Mouse (Mus musculus): ENCODE measurements around the gene Parp4.

Parp4 gene

GRCm38 (mm10) chr14:56626202-56626601, 50.8 kb downstream of the Parp4 start:
- peaks cover 4% of the 10 kb centered on the region for H3K27me3 ChIP-seq (ENCODE audit: insufficient read depth, low read length)
- H3K36me3 ChIP-seq (ENCODE audit: insufficient read depth, low read length), result no peaks in the 10 kb centered on the region

DNA sequence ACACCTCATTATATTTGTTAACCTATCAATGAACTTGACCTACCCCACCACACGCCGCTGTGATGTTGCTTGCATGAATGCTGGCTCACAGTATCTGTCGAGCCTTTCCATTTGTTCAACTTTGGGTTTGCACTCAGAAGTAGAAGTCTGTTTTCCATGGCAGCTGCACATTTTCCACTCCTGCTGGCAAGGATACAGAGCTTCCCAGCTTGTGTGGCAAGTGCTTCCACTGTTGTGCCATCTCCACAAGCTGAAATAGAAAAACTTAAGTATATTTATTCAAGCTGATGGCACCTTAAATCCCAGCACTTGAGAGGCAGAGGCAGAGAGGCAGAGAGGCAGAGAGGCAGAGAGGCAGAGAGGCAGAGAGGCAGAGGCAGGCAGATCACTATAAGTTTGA, 52.9 kb downstream of the Parp4 start:
- Histone ChIP-seq H3K4me3 (replicated peaks; ENCODE audit: low read length) (no peak overlapping the region), H3K36me3 (ENCODE audit: insufficient read depth, low read length) (no peaks in the 10 kb centered on the region), H3K27me3 (ENCODE audit: insufficient read depth, low read length) (peaks cover 4% of the 10 kb centered on the region), H3K4me1 (replicated peaks; ENCODE audit: low read depth, low read length) (no peaks in the 10 kb centered on the region), H3K9me3 (ENCODE audit: low read length) (peaks cover 5% of the 10 kb centered on the region; the same call in 1 of the 2 replicates)
- TF ChIP-seq NANOG (IDR thresholded peaks at IDR 0.05; ENCODE audit: borderline replicate concordance, low read length) (no peak), CTCF (conservative IDR thresholded peaks at IDR 0.05; ENCODE audit: low read length) (no peak), POU5F1 (IDR thresholded peaks at IDR 0.05; ENCODE audit: borderline replicate concordance, low read length) (no peak)

More at GRCm38 (mm10) chr14:56626202-56626601, 50.8 kb downstream of the Parp4 start:
- TF ChIP-seq NANOG (IDR thresholded peaks at IDR 0.05; ENCODE audit: borderline replicate concordance, low read length) (no peak), POU5F1 (IDR thresholded peaks at IDR 0.05; ENCODE audit: borderline replicate concordance, low read length) (no peak), CTCF (conservative IDR thresholded peaks at IDR 0.05; ENCODE audit: low read length) (no peak)
- H3K4me1 ChIP-seq (replicated peaks; ENCODE audit: low read depth, low read length), result no peaks in the 10 kb centered on the region
- H3K4me3 ChIP-seq (replicated peaks; ENCODE audit: low read length), result no peak overlapping the region
- H3K9me3 ChIP-seq (ENCODE audit: low read length), result peaks cover 5% of the 10 kb centered on the region; the same call in 1 of the 2 replicates

GRCm38 (mm10) chr14:56631109-56631508, 55.7 kb downstream of the Parp4 start:
- H3K36me3 ChIP-seq (ENCODE audit: insufficient read depth, low read length), result no peaks in the 10 kb centered on the region
- H3K4me3 ChIP-seq (replicated peaks; ENCODE audit: low read length), result no peak overlapping the region
- peaks cover 5% of the 10 kb centered on the region; the same call in 1 of the 2 replicates for H3K9me3 ChIP-seq (ENCODE audit: low read length)
- TF ChIP-seq CTCF (conservative IDR thresholded peaks at IDR 0.05; ENCODE audit: low read length) (no peak), NANOG (IDR thresholded peaks at IDR 0.05; ENCODE audit: borderline replicate concordance, low read length) (no peak), POU5F1 (IDR thresholded peaks at IDR 0.05; ENCODE audit: borderline replicate concordance, low read length) (no peak)
- H3K4me1 ChIP-seq (replicated peaks; ENCODE audit: low read depth, low read length), result no peaks in the 10 kb centered on the region
- H3K27me3 ChIP-seq (ENCODE audit: insufficient read depth, low read length), result no peaks in the 10 kb centered on the region

GRCm38 (mm10) chr14:56647206-56647605, 71.8 kb downstream of the Parp4 start:
- no peaks in the 10 kb centered on the region for H3K27me3 ChIP-seq (ENCODE audit: insufficient read depth, low read length)
- no peak overlapping the region for H3K4me3 ChIP-seq (replicated peaks; ENCODE audit: low read length)
- H3K36me3 ChIP-seq (ENCODE audit: insufficient read depth, low read length), result no peaks in the 10 kb centered on the region
- H3K9me3 ChIP-seq (ENCODE audit: low read length), result no peaks in the 10 kb centered on the region
- TF ChIP-seq NANOG (IDR thresholded peaks at IDR 0.05; ENCODE audit: borderline replicate concordance, low read length) (no peak), POU5F1 (IDR thresholded peaks at IDR 0.05; ENCODE audit: borderline replicate concordance, low read length) (no peak), CTCF (conservative IDR thresholded peaks at IDR 0.05; ENCODE audit: low read length) (no peak)
- H3K4me1 ChIP-seq (replicated peaks; ENCODE audit: low read depth, low read length), result peaks cover 8% of the 10 kb centered on the region

DNA sequence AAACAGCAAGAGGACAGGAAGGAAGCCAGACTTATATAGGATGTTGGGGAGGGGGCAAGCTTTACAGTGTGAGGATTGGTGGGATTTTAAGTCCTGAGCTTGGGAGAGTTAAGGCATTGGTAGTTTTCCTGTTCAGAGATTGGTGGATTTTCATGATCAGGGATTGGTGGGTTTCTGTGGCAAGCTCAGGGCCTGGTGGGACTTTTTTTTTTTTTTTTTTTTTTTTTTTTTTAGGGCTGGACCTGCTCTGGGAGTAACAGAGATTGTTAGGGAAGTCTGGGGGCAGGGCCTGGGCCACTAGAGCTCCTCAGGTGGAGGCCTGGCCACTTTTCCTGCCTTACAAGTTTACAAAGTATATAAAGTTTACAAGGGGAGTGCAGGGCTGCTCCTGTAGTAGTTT, 74.0 kb downstream of the Parp4 start:
- Histone ChIP-seq H3K4me3 (replicated peaks; ENCODE audit: low read length) (no peak overlapping the region), H3K9me3 (ENCODE audit: low read length) (peaks cover 8% of the 10 kb centered on the region; the same call in 1 of the 2 replicates), H3K27me3 (ENCODE audit: insufficient read depth, low read length) (no peaks in the 10 kb centered on the region), H3K36me3 (ENCODE audit: insufficient read depth, low read length) (no peaks in the 10 kb centered on the region), H3K4me1 (replicated peaks; ENCODE audit: low read depth, low read length) (peaks cover 8% of the 10 kb centered on the region)
- no peak for TF ChIP-seq NANOG (IDR thresholded peaks at IDR 0.05; ENCODE audit: borderline replicate concordance, low read length)
- TF ChIP-seq POU5F1 (IDR thresholded peaks at IDR 0.05; ENCODE audit: borderline replicate concordance, low read length), result no peak

DNA sequence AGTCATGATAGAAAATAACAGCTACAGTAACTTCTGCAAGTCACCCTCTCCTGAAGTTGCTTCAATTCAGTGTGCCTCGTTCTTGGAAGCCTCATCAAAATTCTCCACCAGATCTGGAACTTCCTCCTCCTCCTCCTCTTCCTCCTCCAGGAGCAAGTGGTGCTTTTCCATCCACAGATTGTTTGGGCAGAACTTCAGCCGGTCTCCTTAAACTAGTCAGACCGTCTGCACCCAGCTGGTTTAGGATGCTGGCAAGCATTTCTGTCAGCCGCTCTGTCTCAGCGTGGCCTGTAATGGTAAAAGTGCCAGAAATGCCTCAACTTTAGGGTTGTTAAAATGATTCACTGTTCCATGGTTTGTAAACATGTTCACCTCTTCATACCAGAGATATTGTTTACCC, 90.2 kb downstream of the Parp4 start:
- Histone ChIP-seq H3K36me3 (ENCODE audit: insufficient read depth, low read length) (peaks cover 7% of the 10 kb centered on the region), H3K9me3 (ENCODE audit: low read length) (no peaks in the 10 kb centered on the region), H3K27me3 (ENCODE audit: insufficient read depth, low read length) (no peaks in the 10 kb centered on the region), H3K4me3 (replicated peaks; ENCODE audit: low read length) (no peak overlapping the region), H3K4me1 (replicated peaks; ENCODE audit: low read depth, low read length) (peaks cover 29% of the 10 kb centered on the region)
- TF ChIP-seq CTCF (conservative IDR thresholded peaks at IDR 0.05; ENCODE audit: low read length), result no peak
- TF ChIP-seq POU5F1 (IDR thresholded peaks at IDR 0.05; ENCODE audit: borderline replicate concordance, low read length), result no peak
- no peak for TF ChIP-seq NANOG (IDR thresholded peaks at IDR 0.05; ENCODE audit: borderline replicate concordance, low read length)

GRCm38 (mm10) chr14:56666909-56667308, 91.5 kb downstream of the Parp4 start:
- no peaks in the 10 kb centered on the region for H3K9me3 ChIP-seq (ENCODE audit: low read length)
- H3K27me3 ChIP-seq (ENCODE audit: insufficient read depth, low read length), result no peaks in the 10 kb centered on the region
- TF ChIP-seq NANOG (IDR thresholded peaks at IDR 0.05; ENCODE audit: borderline replicate concordance, low read length) (no peak), POU5F1 (IDR thresholded peaks at IDR 0.05; ENCODE audit: borderline replicate concordance, low read length) (no peak), CTCF (conservative IDR thresholded peaks at IDR 0.05; ENCODE audit: low read length) (no peak)
- peaks cover 39% of the 10 kb centered on the region for H3K4me1 ChIP-seq (replicated peaks; ENCODE audit: low read depth, low read length)
- peaks cover 18% of the 10 kb centered on the region for H3K36me3 ChIP-seq (ENCODE audit: insufficient read depth, low read length)
- peak overlapping the region; percentile 100 for H3K4me3 ChIP-seq (replicated peaks; ENCODE audit: low read length)

- H3K36me3 ChIP-seq (ENCODE audit: insufficient read depth, low read length), result peaks cover 31% of the 10 kb centered on the region
- no peaks in the 10 kb centered on the region for H3K27me3 ChIP-seq (ENCODE audit: insufficient read depth, low read length)
- TF ChIP-seq NANOG (IDR thresholded peaks at IDR 0.05; ENCODE audit: borderline replicate concordance, low read length) (no peak), CTCF (conservative IDR thresholded peaks at IDR 0.05; ENCODE audit: low read length) (no peak), POU5F1 (IDR thresholded peaks at IDR 0.05; ENCODE audit: borderline replicate concordance, low read length) (no peak)
- H3K4me1 ChIP-seq (replicated peaks; ENCODE audit: low read depth, low read length), result peaks cover 39% of the 10 kb centered on the region
- H3K4me3 ChIP-seq (replicated peaks; ENCODE audit: low read length), result peak within 1 kb of the TSS; percentile 100
- no peaks in the 10 kb centered on the region for H3K9me3 ChIP-seq (ENCODE audit: low read length)
Measured at GRCm38 (mm10) chr14:56667969-56668802, 92.8 kb downstream of the Parp4 start, which contains the start of gene Mphosph8. Gene Mphosph8, plus strand, starts transcription at chr14:56668248.
